Mouse (Mus musculus) left cerebral cortex, adult 11 months (tissue): Measurements from ENCODE around the gene Prpf40b.
A peak's percentile ranks its signal among the peaks of the same experiment; 100 is the strongest.
"Not testable (repeated sequence)": the region's sequence is repeated elsewhere in the genome, so short reads cannot be mapped to it uniquely, and the experiment has no call there.

Experiments
- DNase-seq: peaks from one replicate; pipeline ENCODE4 v3.0.0; 2022; ENCODE audit warnings: low spot score

Prpf40b gene

GRCm38 (mm10) chr15:99294813-99295374, at the start of gene Prpf40b:
Gene Prpf40b (plus strand): TSS chr15:99295087.
- DNase-seq, result peak; percentile 93

DNA sequence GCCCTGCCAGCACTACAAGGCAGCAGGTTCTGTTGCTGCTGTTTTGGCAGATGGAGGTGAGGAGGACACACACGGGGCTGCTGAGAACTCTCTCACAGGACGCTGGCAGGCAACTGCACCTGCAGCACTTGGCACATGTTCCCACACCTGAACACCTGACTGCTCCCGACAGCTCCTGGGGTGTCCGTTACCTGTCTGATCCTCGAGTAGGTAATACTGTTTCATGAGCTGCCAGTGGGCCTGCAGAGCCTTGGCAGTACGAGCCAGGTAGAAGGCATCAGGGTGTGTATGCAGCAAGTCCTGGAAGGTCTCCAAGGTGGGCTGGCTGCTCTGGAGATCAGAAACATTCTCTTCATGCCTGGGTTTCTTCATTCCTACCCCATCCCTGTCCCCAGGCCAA, 48.2 kb upstream of the Prpf40b start:
- DNase-seq, result not testable (repeated sequence)

DNA sequence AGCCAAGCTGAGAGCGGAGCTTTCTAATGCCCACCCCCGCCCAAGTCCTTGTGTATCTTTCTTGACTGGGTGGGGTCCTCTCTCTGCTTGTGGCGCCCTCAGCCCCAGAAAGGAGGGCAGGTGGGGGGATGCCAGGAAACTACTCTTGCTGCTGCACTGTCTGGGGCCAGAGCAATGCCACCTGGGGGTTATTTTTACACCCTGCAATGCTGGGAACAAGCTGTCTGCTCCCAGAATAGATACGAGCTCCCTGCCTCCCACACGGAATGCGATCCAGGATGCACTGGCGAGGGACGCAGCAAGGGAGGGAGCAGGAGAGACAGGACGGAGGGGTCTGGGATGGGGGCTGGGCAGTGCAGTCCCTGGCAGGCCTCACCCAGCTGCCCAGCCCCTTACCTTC, 45.9 kb upstream of the Prpf40b start:
- DNase-seq, result peak; percentile 68

GRCm38 (mm10) chr15:99249938-99250337, 44.9 kb upstream of the Prpf40b start:
- no peak for DNase-seq

- not testable (repeated sequence) for DNase-seq
Measured at GRCm38 (mm10) chr15:99251111-99251510, 43.8 kb upstream of the Prpf40b start.

GRCm38 (mm10) chr15:99251626-99252380, 43.1 kb upstream of the Prpf40b start, which contains the start of gene Mcrs1:
Gene Mcrs1 (minus strand): TSS chr15:99251961.
- peak; percentile 98 for DNase-seq

- peak; percentile 51 for DNase-seq
Measured at GRCm38 (mm10) chr15:99252381-99253174, 42.3 kb upstream of the Prpf40b start.

GRCm38 (mm10) chr15:99253175-99253479, 41.8 kb upstream of the Prpf40b start:
- DNase-seq, result not testable (repeated sequence)

GRCm38 (mm10) chr15:99253772-99254171, 41.1 kb upstream of the Prpf40b start:
- no peak for DNase-seq

DNA sequence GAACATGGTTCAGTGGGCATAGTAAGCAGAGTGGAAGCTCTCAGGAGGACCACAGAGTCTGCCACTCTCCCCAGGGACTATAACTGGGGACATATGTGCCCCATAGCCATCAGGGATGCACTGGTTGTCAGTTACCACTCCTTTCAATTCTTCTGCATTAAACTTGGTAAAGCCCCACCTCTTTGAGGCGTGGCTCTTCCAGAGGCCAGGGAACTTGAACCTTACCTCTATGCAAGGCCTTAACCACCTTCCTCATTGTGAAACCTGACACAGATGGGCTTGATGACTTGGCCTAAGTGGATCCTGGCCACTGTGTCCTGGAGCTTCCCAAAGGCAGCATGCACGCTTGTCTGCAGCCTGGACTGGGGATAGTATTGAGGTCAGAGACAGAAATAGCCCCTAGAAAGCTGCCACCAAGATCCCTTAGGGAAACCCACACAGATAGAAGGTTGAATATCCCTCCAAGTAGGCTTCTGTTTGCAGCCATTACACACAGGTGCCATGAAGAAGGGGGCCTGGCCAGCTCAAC, 40.3 kb upstream of the Prpf40b start:
- no peak for DNase-seq

GRCm38 (mm10) chr15:99255241-99255749, 39.6 kb upstream of the Prpf40b start:
- no peak for DNase-seq

DNA sequence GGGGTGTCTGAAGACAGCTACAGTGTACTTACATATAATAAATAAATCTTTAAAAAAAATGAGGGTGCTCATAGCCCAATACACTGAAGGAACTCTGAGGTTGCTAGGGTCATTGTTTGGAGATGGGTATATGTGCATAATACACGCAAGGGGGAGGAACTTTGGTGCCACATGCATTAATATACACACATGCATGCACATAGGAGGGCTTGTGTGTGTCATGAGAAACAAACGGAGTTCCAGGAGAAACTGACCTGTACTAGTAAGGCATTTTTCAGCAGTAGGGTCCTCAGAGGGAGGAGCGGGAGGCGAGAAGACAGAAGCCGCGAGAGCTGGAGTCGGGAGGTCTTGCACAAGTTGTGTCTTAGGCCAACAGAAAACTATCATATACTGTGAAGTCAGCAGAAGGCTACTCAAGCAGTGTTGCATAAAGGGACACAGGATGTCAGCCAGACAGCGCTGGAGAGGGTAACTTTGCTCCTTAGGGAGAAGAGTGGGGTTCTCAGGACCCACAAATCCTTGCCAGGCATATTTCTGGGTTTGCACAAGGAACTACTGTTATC, 35.6 kb upstream of the Prpf40b start:
- no peak for DNase-seq

DNA sequence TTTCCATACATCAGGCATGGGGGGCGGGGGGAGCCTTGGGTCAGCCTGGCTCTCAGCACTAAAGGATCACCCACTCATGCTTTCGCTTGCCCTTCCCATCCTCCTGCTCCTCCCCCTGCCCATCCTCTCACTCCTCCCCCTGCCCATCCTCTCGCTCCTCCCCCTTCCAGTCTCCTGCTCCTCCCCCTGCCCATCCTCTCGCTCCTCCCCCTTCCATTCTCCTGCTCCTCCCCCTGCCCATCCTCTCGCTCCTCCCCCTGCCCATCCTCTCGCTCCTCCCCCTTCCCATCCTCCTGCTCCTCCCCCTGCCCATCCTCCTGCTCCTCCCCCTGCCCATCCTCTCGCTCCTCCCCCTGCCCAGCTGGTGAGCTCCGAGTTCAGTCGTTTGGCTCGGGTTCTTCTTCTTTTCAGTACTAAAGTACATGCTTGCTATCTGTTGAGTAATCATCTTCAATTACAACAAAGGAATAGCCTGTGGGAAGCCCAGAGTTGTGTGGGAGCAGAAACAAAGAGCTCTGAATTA, 35.1 kb upstream of the Prpf40b start:
- DNase-seq, result no peak

DNA sequence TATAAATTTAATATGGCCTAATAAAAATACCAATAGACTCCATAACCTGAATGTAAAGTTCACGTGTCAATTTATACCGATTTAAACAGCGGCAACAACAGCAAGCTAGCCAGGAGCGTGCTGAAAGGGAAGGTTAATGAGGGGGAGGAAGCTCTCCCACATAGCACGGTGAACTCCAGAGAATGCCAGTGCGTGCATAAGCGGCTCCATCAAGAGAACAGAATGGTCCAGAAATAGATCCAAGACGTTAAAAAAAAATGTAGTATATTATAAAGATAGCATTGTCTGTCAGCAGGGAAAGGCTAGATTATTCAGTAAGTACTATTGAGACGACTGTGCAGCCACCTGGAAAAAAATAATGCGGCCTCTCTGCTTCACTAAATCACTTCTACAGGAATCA, 32.2 kb upstream of the Prpf40b start:
- DNase-seq, result no peak

GRCm38 (mm10) chr15:99264363-99264762, 30.5 kb upstream of the Prpf40b start:
- DNase-seq, result no peak

GRCm38 (mm10) chr15:99265679-99266078, 29.2 kb upstream of the Prpf40b start:
- peak; percentile 68 for DNase-seq

GRCm38 (mm10) chr15:99276095-99276494, 18.8 kb upstream of the Prpf40b start:
- DNase-seq, result no peak

DNA sequence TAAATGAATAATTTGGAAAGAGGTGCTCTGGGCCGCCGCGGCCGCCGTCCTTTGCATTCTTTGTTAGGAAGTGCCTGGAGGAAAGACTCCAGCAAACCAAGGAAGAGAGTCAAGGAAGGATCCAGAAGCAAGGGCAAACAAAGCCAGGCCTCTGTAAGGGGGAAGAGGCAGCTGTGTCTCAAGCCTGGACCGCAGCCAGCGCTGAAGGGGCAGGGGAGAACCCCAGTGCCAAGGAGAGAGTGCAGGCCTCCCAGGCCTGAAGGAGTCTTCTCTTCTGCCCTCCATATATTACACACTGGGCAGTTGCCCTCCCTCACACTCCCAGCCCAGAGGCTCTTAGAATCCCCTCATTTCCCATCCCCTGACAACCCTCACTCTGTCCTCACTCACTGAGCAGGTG, 16.6 kb upstream of the Prpf40b start:
- no peak for DNase-seq

DNA sequence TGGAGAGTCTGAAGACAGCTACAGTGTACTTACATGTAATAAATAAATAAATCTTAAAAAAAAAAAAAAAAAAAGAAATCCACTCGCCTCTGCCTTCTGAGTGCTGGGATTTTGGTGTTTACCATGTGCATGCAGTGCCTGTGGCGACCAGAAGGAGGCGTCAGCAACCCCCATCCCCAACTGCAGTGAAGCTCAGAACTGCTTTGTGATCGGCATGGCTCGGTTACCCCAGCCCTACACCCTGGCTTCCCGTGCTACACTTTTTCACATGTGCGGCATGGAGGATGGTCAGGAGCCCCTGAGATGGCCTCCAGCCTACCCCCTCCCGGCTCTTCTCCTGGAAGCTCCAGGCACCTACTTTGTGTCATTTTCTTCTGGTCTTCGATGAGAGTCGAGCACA, 11.4 kb upstream of the Prpf40b start:
- DNase-seq, result no peak

DNA sequence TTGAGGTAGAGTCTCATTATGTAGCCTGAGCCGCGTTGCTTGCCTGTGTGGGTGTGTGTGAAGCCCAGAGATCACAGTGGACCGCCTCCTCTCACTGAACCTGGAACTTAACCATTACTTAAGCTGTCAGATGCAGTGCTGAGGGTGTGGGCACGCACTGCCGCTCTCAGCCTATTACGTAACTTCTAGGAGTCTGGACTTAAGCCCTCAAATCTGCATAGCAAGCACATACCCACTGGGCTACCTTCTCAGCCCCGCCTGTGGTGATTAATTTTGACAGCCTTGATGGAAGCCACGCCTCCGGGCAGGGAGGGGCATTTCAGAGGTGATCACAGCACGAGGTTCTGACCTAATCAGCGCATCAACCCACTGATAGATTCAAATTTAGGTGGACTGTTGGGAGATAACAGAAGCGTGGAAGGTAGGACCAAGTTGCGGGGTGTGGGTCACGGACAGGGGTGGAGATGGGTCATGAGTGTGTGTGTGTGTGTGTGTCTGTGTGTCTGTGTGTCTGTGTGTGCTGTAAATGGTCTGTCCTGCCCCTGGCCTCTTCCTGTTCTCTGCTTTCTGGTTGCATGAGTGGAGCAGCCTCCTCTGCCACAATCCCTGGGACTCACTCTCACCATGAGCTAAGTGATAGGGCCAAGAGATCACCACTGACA, 10.2 kb upstream of the Prpf40b start:
- DNase-seq, result no peak

GRCm38 (mm10) chr15:99285189-99285535, 9.7 kb upstream of the Prpf40b start:
- no peak for DNase-seq

DNA sequence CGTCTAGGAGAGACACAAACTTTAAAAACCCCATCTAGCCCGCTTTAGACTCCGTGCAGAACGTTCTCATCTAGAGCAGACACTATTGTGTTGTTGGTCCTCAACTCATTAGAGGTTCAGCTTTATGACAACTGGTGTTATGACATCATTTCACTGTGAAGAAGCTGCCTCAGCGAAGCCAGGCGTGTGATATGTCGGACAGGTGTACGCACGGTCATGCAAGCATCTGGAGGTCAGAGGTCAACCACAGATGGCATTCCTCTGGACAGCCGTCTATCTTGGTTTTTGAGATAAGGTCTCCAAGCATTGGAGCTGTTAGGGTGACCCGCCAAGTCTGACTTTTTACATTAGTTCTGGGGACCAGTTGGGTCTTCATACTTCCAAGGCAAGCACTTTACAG, 4.3 kb upstream of the Prpf40b start:
- DNase-seq, result no peak
